Mouse (Mus musculus): Measurements from ENCODE around the gene Hsd3b7.

GRCm38 (mm10) chr7:127797076-127797845, 3.1 kb upstream of the Hsd3b7 start:
- TF ChIP-seq CTCF (conservative IDR thresholded peaks at IDR 0.05; ENCODE audit: low read length) = no peak
- no peak for TF ChIP-seq POU5F1 (IDR thresholded peaks at IDR 0.05; ENCODE audit: borderline replicate concordance, low read length)
- TF ChIP-seq NANOG (IDR thresholded peaks at IDR 0.05; ENCODE audit: borderline replicate concordance, low read length) = no peak
